Mouse (Mus musculus): ENCODE measurements around the gene Nkg7.
A peak's percentile ranks its signal among the peaks of the same experiment; 100 is the strongest.

The Nkg7 gene

DNA sequence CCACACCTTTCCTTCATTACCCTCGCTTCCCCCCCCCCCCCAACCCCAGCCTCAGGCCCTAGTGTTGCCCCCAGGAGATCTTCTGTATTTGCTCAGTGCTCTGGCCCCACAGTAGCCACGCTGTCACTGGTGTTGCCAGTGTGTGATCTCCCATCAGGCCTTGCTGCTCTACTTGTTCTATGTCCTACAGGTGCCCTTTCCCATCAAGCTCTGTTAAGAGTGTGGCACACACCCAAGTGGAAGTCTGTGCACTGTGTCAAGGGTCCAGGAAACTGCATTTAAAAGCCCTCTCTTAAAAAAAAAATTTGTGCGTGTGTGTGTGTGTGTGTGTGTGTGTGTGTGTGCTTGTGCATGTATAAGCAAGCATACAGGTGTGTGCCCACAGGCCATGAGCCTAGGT, 11.4 kb downstream of the Nkg7 start:
- no peak for DNase-seq

DNA sequence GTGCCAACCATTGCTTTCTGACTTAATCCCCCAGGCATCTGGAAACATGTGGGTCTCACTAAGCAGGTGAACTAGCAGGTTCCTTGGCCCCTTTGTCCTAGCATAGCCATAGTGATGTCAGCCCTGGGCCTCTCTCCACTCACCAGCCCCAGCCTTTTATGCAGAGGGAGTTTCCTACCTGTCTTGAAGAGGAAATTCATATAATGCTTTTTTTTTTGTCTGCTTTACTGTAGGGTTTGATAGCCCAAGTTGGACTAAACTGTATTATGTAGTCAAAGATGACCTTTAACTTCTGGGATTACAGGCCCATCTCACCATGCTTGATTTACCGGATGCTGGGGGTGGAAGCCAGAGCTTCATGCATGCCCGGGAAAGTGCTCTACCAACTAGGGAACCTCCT, 12.9 kb downstream of the Nkg7 start:
- no peak for DNase-seq

DNA sequence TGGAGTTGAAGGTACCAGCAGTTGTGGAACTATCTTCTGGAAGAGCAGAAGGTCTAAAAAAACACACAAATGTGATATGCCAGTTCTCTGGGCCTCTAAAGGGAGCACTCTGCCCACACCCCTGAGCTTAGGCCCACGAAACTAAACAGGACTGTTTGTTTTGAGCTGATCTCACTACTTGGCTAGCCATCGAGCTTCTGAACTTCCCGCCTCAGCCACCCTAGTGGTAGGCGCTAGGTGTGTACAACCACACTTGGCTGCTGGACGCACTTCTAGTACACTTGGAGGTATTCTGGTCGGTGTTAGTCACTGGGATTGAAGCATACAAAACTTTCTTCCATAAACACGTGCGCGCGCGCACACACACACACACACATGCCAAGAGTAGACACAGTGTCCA, 14.9 kb downstream of the Nkg7 start:
- DNase-seq: no peak

DNA sequence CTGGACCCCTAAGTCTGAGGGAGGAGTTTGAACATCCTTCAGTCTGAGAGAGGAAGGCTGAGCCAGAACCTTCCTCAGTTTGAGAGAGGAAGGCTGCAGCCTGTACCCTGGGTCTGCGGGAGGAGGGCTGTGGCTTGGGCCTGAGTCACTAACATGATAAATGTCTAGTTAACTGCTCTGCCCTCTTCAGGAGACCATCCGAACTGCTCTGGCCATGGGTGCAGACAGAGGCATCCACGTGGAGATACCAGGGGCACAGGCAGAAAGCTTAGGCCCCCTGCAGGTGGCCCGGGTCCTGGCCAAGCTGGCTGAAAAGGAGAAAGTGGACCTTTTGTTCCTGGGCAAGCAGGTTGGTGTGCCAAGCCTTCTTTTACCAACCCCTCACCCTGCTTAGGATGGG, 15.7 kb downstream of the Nkg7 start:
- peak in 1 of 2 experiments; percentile 26 for DNase-seq

DNA sequence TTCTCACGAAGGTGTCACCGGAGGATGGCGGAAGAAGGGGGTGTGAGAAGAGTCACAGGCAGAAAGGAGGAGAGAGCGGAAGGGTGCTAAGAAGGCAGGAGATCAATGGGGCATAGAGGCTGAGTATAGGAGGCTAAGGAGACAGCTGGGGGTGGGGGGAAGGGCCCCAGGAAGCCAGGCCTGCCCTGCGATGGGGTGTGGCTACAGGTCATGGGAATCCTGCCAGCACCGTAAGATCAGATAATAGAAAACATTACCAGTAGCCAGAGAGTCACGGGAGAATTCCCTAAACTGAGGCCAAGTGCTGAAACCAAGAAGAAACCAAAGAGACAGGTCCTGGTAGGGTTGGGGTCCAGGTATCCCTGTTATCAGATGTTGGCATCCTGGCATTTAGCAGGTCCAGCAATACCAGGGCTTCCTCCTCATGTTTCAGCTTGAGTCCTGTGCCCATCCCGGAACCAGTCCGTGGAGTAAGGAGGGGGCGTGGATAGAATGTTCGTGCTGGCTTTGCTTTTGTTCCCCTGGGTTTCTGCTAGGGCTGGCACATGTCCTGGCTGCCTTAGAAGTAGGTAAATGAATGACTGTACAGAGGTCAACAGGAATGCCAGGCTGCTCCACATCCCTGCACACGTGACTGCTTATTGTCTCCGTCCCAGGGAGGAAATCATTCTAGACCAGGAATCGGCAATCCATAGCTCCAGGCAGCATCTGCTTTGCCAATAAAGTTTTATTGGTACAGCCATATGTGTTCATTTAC, 16.9 kb downstream of the Nkg7 start:
- no peak for DNase-seq

DNA sequence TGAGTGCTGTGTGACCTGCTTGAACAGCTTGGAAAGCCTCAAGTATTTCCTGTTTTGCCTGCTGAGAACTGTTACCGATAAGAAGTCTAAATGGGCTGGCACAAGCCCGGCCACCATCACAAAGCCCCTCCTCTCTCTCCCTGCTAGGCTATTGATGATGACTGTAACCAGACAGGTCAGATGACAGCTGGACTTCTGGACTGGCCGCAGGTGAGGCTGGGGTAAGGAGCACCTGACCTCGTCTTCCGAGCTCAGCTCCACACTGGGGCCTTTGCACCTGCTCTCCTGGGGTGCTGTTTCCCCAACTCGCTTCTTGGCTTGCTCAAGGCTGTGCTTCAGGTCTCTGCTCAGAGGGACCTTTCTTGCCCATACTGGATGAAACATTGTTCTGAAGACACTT, 17.5 kb downstream of the Nkg7 start:
- no peak for DNase-seq

DNA sequence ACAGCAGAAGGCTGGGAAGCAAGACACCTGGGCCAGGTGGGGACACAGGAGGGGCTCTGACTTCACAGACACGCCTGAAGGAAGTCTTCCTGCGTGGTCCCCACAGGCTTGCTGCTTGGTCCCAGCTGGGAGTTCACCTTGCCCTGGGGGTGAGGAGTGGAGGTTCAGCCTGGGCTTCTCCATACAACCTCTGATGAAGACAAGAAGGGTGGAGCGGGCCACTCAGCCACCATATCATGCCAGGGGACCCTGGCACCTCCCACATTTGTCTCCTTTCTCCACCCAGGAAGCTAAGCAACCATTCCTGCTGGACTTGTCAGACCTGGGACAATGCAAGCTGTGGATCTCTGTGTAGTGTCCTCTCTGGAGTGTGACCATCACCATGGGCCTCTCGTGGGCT, 26.0 kb downstream of the Nkg7 start, which contains the start of gene Vsig10l:
Vsig10l (plus strand) TSS at position 301 of the 400 bp plus-strand sequence.
- DNase-seq: no peak

DNA sequence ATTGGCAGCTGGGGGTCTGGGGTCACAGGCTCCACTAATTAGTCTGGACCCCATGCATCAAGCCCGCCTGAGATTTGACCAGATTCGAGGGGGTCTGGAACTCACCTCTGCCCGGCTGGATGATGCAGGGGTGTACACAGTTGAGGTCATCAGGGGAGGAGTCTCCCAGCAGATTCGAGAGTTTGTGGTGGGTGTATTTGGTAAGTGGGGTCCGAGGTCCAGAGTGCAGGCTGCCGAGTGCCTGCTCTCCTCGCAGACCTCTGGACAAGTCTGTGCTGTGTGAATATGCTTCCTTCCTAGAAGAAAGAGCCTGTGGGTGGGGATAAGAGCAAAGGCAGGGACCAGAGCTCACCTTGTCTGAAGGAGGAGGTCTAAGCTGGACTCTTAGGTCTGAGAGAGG, 27.1 kb downstream of the Nkg7 start:
- DNase-seq: no peak

DNA sequence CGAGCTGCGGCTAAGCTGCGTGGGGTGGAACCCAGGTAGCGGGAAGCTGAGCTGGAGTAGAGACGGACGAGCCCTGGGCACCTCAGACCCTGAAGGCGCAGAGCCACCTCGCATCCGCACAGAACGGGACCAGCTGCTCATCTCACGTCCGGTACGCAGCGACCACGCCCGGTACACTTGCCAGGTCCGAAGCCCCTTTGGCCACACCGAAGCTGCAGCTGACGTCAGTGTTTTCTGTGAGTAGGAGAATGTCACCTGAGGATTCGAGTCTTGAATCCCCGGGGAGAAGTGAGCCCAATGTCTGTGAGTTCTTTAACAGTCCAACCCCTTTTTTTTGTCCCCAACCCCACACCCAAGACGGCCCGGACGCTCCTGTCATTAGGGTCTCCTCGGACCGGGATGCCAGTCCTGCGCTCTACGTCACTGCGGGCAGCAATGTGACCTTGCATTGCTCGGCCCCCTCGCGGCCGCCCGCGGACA, 28.0 kb downstream of the Nkg7 start:
- DNase-seq: peak in 1 of 2 experiments; percentile 39

DNA sequence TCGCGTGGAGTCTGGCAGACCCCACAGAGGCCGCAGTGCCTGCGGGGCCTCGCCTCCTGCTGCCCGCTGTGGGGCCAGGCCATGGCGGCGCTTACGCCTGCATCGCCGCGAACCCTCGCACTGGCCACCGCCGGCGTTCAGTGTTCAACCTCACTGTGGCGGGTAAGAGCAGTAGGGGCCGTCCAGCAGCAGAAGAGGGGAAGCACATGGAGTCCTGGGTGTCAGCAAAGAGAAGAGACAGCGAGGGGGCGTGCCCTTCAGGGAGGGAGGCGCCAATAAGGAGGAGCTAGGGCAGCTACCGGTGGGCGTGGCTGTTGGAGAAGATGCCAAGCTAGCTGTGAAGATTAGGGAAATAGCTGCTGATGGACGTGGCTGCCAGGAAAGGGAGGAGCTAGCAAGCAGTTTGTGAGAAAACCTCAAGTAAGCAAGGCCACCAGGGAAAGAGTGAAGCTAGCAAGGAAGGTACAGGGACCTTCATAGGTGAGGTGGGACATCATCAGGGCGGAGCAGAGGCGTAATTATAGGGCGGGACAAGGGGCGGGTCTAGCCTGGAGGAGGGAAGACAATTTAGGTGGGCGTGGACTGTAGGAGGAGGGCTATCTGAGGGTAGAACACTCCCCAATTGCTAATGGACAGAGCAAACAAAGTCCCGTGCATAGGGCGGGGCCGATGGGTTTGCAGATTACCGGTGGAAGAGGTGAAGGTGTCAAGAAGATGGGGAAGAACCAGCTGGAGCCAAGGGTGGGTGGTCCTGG, 28.6 kb downstream of the Nkg7 start:
- peak; percentile 84 to 91 for DNase-seq

DNA sequence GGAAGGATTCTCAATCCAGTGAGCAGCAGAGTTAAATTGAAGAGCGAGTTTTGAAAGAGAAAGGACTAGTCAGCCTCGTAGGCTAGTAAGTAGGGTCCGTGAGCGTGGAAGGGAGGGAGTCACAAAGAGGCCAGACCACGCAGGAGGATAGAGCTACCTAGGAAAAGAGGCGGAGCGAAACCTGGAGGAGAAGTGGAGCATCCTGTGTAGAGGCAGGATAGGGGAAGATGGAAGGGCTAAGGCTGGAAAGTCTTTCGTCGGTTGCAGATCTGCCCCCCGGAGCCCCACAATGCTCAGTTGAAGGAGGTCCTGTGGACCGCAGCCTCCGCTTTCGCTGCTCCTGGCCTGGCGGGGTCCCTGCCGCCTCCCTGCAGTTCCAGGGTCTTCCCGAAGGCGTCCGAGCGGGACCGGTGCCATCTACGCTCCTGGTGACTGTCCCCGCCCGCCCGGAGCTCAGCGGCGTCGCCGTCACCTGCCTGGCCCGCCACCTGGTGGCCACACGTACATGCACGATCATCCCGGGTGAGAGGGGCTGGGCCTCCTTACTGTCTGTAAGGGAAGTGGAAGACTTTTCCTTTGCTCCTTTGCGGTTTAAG, 29.3 kb downstream of the Nkg7 start:
- DNase-seq: peak; percentile 94 to 97

DNA sequence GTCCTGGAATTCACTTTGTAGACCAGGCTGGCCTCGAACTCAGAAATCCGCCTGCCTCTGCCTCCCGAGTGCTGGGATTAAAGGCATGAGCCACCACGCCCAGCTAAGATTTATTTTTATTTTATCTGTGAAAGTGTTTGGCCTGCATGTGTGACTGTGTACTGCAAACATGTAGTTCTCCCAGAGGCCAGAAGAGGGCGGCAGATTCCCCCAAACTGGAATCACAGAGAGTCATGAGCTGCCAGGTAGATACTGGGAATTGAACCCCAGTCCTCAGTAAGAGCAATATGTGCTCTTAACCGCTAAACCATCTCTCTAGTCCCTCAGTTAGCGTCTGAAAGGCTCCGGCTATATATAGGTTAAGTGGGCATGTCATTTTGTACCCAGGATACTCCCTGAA, 33.5 kb downstream of the Nkg7 start:
- DNase-seq: peak; percentile 62 to 71

DNA sequence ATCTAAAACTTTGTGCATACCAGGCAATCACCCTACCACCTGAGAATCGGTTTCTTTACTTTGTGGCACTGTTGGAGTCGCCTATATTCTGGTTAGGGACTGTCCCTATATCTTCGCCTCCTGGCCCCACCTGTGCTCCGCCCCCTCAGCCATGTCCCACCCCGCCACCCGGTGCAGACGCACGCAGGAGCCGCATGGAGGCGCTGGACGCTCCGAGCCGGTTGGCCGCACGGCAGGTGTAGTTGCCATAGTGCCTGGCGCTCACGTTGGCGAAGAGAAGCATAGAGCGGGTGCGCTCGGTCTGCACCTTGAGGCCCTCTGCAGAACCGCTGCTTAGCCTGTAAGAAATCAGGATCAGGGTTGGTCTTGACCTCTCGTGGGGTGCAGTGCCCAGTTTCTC, 38.8 kb downstream of the Nkg7 start:
- DNase-seq: peak; percentile 53 to 63

DNA sequence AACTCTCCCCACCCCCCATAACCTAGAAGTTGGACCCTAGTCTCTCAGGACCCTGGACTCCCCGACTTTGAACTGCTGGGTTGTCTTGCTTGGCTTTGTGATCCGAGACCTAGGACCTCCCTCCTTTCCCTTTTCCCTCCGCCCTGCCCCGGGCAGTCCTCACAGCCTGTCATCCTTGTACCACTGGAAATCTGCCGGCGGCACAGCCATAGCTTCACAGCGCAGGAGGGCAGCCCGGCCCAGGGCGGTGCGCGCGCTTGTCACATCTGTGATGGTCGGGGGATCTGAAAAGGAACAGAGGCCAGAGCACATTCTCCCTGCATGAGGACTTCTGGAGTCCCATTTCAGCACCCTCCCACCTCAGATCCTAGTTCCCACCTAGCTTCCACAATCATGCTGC, 39.5 kb downstream of the Nkg7 start:
- no peak for DNase-seq

DNA sequence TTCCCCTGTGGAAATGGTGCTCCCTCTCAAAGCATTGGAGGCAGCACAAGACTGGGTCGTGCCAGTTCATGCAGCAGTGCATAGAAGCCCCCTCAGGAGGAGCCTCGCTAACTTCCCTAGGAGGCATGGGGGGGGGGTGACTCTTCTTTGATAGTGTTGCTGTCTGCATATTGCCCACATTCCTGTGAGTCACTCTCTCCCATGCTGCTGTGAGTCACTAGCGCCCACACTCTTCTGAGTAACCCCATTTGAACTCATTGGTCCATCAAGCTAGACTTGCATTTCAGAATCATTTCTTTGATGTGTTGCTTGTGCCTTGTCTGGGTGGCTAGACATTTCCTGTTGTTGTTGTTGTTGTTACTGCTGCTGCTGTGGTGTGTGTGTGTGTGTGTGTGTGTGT, 44.3 kb downstream of the Nkg7 start:
- no peak for DNase-seq

DNA sequence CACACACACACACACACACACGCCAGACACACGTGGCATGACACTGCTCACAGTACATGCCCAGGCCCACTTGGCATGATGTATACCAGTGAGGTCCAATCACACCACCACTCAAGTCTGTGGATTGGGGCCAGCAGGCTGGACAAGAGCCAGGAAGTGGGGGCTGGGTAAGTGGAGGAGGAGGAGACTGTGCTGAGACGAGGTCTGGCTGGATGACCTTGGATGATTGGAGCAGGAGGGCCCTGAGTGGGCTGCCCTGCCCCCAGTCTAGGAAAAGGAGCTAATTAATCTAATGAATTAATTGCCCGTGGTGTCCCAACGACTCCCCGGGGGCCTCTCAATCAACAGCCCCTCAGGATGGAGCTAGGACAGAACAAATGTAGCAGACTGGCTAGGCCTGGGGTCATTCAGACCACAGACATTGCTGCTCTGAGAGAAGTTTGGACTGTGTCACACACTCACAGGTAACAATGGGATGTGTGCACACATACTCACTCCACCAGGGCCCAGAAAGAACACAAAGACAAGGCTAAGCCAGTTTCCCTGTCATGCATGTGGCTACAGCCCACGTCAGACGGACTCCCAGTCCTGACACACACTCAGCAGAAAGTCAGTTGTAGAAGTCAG, 45.3 kb downstream of the Nkg7 start:
- peak; percentile 89 to 91 for DNase-seq

DNA sequence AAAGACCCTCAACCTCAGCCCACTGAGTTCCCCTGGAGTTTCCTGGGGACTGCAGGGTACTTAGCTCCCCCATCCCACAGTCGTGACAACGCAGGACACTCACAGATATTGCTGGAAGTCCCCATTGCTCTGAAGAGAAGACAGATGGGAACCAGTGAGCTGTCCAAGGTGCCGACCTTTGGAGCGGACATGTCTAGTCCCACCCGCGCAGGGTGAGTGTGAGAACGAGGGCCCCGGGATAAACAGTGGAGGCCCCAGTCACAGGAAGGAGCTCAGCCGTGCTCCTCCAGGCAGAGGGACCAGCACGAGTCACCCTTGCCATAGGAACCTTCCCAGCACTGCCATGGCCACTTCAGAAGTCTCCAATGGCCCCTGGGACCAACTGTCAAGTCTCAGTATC, 46.4 kb downstream of the Nkg7 start:
- DNase-seq: no peak
